Mouse (Mus musculus): ENCODE measurements around the gene Acvrl1. TPM values are rescaled to one million over a fixed set of nuclear protein-coding genes. Genes with fewer than 3 reads are reported as not detected.

The Acvrl1 gene
- total RNA-seq, 2 experiments from 2014 or later, result 12.9 to 15.0 TPM

DNA sequence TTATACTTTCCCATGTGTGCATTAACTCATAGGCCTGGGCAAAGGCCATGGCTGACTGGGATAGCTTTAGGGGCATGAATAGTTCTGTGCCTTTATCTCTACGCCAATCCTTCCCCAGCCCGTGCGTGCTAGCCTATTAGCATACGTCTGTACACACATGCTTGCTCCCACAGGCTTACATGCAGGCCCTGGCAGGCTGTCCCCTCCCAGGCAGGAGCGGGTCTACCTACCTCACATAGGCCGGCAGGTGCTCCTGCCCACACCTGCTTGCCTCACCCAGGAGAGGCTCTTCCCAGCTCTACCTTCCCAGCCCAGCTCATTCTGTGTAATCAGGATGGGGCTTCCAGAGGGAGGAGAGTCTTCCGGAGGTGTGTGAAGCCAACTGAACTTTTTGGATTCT, 33.2 kb downstream of the Acvrl1 start:
- intact Hi-C loops (cut with DNase I; ENCODE audit: low total_unique reads), result no loop called here
- no peak for DNase-seq

GRCm38 (mm10) chr15:101163056-101163458, 34.7 kb downstream of the Acvrl1 start:
- no peak for DNase-seq
- intact Hi-C loops (cut with DNase I; ENCODE audit: low total_unique reads), result no loop called here

DNA sequence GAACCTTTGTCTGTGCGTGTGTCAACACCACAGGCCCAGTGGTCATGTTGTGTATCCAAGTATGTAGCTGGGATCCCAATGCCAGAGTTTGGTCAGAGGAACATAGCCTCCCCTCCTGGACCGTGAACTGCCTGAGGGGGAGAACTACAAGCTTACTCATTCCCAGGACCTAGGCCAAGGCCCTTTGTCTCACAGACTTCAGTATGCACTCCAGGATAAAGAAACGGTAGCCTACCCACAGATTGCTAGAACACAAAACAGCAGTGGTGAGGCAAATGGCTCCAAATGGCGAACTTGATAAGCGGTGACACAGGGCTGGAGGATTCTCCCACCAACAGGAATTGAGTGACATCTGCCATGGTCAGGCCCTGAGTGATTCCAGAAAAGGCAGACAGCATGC, 35.5 kb downstream of the Acvrl1 start:
- peak; percentile 36 for DNase-seq
- intact Hi-C loops (cut with DNase I; ENCODE audit: low total_unique reads), result no loop called here

DNA sequence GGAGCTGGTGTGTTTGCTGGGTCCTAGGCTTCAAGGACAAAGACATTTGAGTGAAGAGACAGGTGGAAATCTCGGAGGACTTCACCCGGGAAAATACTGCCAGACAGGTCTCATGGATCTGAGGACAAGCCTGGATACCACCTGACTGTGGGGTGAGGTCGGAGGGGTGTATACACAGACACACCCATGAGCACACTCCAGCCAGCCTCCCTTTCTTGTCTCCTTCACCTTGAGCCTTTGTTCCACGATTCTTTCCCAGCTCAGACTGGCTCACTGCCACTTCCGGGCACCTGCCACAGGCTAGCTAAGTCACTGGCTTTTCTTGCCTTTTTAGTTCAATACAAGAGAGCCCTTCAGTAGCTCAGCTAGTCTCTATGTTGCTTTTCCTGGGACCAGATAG, 36.0 kb downstream of the Acvrl1 start:
- DNase-seq, result no peak
- intact Hi-C loops (cut with DNase I; ENCODE audit: low total_unique reads), result no loop called here

DNA sequence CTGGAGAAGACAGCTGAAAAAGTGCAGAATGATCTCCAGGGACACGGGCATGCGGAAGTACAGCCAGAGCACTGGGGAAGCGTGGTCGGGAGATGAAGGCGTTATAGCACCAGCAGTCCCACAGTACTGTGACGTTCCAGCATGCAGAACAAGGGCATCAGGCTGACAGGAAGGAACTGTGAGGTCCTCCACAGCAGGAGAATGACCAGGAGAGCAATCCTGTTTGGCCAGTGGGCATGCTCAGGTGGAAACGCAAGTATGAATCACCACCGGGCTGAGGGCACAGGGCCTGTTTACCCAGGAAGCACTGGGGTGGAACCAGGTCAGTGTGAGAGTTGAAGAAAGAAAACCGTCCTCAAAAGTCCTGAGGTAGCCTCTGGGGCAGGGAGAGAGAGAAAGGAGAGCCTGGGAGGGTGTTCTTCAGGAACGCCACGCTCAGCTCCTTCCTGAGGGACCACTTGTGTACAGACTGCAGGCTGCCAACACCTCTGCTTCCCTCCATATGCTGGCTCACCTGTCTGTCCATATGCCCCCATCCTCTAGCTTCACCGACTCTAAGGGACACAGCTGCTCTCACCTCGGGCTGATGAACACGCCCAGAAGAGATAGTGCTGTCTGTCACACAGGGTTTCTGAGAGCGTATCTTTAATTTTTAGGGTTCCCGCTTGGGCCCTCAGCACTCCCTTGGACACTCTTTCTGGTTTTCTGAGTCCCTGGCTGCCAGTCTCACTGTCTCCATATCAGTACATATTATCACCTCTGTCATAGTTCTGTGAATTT, 37.5 kb downstream of the Acvrl1 start:
- no peak for DNase-seq
- intact Hi-C loops (cut with DNase I; ENCODE audit: low total_unique reads), result no loop called here

DNA sequence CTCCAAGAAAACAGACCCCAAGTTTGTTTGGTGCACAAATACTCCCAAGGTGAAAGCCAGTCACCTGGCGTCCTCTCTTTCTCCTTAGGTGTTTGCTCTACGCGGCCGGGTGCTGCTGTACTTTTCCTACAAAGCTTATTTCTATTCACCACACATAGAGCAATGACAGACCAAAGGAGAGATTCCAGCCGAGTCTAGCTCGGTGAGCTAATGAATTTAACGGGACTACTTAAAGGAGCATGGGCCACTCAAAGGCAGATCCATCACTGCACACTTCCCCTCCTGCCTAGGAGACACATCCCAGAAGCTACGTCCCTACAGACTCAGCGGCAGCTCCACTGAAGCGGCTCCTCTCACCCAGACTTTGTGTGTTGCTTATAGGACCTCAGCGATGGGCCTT, 39.2 kb downstream of the Acvrl1 start:
- DNase-seq, result no peak
- intact Hi-C loops (cut with DNase I; ENCODE audit: low total_unique reads), result no loop called here

GRCm38 (mm10) chr15:101169910-101170309, 41.6 kb downstream of the Acvrl1 start:
- intact Hi-C loops (cut with DNase I; ENCODE audit: low total_unique reads), result no loop called here
- DNase-seq, result no peak

DNA sequence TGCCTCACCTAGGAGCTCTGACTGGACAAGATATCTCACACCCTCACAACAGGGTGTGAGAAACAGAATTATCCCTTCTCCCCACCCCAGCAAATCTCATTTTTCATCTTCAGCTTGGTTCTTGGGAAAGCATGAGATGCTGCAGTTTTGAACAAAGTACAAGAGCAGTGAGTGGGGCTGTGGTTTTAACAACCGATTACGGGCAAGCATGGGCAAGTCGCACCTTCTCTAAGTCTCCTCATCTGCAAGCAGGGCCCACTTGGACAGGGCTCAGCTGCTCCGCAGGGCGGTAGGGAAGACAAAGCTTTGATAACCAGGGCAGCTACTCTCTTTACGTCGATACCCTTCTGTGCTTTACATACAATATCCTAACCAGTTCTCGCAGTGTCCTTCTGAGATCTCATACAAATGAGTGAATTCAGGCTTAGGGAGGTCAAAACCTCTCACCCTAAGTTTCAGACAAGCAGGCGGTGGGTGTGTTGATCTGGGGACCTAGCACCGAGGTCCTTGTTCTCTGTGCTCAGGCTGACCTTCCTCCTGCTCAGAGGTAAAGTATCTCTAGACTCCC, 42.2 kb downstream of the Acvrl1 start:
- DNase-seq, result no peak
- intact Hi-C loops (cut with DNase I; ENCODE audit: low total_unique reads), result no loop called here

- intact Hi-C loops (cut with DNase I; ENCODE audit: low total_unique reads), result no loop called here
- DNase-seq, result no peak
Measured at GRCm38 (mm10) chr15:101171272-101171671, 43.0 kb downstream of the Acvrl1 start.

DNA sequence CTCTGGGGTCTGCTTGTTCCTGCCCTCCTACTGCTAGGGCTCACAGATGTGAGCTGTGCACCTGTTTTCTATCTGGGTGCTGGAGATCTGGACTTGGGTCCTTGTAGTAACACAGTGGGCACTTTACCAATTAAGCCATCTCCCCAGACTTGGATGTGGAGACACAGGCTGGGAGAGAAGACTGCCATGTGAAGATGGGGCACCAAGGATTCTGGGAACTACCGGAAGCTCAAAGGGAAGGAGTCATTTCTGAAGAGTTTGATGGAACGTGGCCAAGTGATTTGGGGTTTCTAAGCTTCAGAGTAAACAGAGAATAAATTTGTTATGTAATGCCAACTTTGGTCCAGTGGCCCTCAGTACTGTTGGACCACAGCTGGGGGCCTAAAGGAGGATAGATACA, 43.7 kb downstream of the Acvrl1 start:
- intact Hi-C loops (cut with DNase I; ENCODE audit: low total_unique reads), result no loop called here
- no peak for DNase-seq

- DNase-seq, result peak; percentile 90
- intact Hi-C loops (cut with DNase I; ENCODE audit: low total_unique reads), result no loop called here
Measured at GRCm38 (mm10) chr15:101173421-101174211, 45.3 kb downstream of the Acvrl1 start, which contains the start of gene Acvr1b. Gene Acvr1b (plus strand): TSS chr15:101174067.

DNA sequence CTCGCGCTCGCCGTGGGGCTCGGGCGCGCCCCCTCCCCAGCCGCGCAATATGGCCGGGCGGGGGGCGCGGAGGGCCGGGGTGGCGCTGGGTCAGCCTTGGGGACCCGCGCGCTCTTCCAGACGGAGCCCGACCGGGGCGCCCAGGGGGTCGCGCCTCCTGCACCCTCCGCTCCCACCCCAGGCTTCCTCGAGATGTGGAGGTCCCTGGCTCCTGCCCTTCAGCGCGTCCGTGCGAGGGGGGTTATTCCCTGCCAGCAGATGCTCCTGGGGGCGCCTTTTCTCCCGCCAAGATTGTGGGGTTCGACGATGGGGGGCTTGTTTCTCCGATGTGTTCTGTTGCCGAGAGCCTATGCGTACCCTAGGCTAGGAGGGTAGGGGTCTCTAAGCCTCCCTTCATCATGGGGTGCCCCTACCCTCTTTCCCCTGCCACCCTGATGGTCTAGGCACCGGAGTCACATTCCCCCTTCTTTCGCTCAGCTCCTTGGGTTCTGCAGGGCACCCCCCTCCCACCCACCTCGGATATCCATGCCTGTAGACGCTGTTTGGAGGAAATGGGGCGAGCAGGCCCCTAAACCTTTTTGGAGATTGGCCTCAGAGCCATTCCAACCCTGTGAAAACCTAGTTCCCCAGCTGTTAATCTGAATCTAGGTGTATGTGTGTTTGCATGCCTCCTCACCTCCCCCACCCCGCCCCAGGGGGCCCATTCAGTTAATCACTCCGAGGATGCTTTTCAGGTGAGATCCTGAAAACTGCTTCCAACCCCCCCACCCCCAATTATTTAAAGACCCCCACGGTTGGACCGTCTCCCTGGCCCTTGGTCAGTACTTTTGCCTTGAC, 46.2 kb downstream of the Acvrl1 start:
- DNase-seq, result peak; percentile 18
- intact Hi-C loops (cut with DNase I; ENCODE audit: low total_unique reads), result no loop called here

DNA sequence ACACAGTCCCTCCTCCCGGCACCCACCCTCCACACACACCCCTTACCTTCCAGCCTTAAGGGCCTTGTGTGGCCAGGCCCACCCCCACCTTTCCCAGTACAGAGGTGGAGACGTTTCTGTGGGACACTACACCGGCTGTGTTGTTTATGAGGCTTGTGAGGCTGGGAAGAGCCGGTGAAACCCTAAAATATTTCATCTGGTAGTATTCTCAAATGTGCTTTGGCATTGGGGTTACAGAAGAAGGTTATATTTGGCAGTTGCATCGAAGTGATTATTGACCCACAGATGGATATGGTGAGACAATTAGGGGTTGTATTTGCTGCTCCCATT, 46.8 kb downstream of the Acvrl1 start:
- intact Hi-C loops (cut with DNase I; ENCODE audit: low total_unique reads), result no loop called here
- no peak for DNase-seq

DNA sequence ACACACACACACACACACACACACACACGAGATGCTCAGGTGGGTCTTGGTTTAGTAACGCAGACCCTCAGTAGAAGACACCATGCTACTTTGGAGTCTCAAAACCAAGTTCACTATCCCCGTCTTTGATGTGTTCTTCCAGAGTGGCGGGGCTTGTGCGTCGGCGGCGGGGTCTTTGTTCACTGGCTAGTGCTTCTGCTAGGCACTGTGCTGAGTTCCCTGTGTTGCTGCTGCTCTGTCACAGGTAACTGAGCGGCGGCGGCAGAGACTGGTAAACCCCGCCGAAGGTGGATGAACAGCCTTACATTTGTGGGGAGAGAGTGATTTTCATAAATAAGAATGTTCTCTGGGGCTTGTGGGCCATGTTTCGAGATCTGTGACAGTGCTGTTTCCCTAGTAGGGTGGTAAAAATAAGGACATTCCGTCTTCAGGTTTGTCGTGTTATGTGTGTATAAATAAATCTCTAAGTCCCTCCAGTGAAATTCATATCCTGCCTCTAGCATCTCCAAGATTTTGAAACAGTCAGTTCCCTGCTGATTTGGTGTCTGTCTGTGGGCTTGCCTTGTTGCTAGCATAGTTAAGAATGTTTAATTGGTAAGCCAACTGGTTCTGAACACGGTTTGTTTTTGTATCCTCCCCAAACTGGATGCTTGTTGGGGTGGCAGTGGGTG, 47.4 kb downstream of the Acvrl1 start:
- DNase-seq, result no peak
- intact Hi-C loops (cut with DNase I; ENCODE audit: low total_unique reads), result no loop called here

- DNase-seq, result no peak
- intact Hi-C loops (cut with DNase I; ENCODE audit: low total_unique reads), result no loop called here
Measured at GRCm38 (mm10) chr15:101176284-101176680, 48.0 kb downstream of the Acvrl1 start.

DNA sequence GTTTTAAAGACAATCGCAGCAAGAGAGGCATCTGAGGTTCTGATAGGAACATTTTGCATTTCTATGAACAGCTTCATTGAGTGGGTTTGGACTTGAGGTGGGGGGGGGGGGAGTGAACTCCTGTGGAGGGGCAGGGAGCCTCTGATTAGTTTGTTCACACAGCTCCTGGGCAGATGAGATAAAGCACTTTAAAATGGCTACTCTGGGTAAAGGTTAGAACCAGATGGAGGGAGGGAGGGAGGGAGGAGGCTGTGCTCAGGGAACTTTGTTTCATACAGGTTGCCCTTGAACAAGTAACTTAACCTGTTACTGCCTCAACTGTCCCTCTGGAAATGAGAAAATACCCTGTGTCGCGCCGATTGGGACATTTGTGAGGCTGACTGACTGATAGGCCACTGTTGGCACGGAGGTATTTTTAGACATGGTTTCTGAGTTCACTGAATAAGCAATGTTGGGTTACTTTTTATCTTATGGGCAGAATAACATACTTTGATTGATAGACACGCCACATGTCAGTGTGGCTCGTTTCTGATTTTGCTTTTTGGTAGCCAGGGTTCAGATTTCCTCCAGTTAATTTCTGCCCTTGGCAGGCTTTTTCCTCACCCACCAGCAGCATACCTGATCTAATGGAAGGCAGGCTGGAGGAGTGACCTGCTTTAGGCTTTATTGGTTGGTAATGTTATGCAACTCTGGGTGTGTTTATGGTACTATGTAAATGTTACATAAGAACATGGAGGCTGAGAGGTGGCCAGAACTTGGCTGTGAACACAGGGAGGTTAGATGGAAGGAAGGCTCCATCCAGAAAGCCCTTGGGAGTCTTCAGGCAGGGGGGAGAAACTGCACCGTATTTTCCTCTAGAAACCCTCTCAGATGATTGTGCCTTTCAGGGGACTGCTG, 48.7 kb downstream of the Acvrl1 start:
- intact Hi-C loops (cut with DNase I; ENCODE audit: low total_unique reads), result no loop called here
- no peak for DNase-seq

- intact Hi-C loops (cut with DNase I; ENCODE audit: low total_unique reads), result no loop called here
- DNase-seq, result no peak
Measured at GRCm38 (mm10) chr15:101180363-101181105, 52.2 kb downstream of the Acvrl1 start.

- intact Hi-C loops (cut with DNase I; ENCODE audit: low total_unique reads), result no loop called here
Measured at GRCm38 (mm10) chr15:101181106-101181466, 52.8 kb downstream of the Acvrl1 start.

More at GRCm38 (mm10) chr15:101181106-101181466, 52.8 kb downstream of the Acvrl1 start:
- no peak for DNase-seq
